Mouse (Mus musculus) small intestine, adult 2 months (tissue): ENCODE measurements around the gene Ing1. TPM values are rescaled to one million over a fixed set of nuclear protein-coding genes. Genes with fewer than 3 reads are reported as not detected.
"Not testable (repeated sequence)": the region's sequence is repeated elsewhere in the genome, so short reads cannot be mapped to it uniquely, and the experiment has no call there.

Experiments
- H3K27ac ChIP-seq: fragments of 200-500 bp; 2 replicates; pipeline ENCODE4 v1.5.1; 2012; ENCODE audit warnings: low read depth, low read length, control low read depth, inconsistent platforms; ENCODE audit not compliant: insufficient read depth
- H3K27me3 ChIP-seq: fragments of 200-500 bp; 2 replicates; pipeline ENCODE4 v1.6.1; 2012; ENCODE audit warnings: mild to moderate bottlenecking, moderate library complexity, low read length, inconsistent platforms; ENCODE audit not compliant: control insufficient read depth, insufficient read depth
- H3K36me3 ChIP-seq: fragments of 200-500 bp; 2 replicates; pipeline ENCODE4 v1.6.1; 2012; ENCODE audit warnings: mild to moderate bottlenecking, low read length, control low read depth, inconsistent platforms; ENCODE audit not compliant: control insufficient read depth, insufficient read depth
- H3K4me1 ChIP-seq: fragments of 200-500 bp; 2 replicates; pipeline ENCODE4 v1.6.1; 2012; ENCODE audit warnings: low read length, inconsistent platforms, mixed read lengths; ENCODE audit not compliant: control insufficient read depth, insufficient read depth, insufficient read length
- H3K4me3 ChIP-seq: fragments of 200-500 bp; 2 replicates; pipeline ENCODE4 v1.5.1; 2012; ENCODE audit warnings: low read depth, mild to moderate bottlenecking, control low read depth, inconsistent platforms, low read length, moderate library complexity
- CTCF ChIP-seq: fragments of 200-500 bp; IDR thresholded peaks from 2 replicates; pipeline ENCODE4 v1.5.1; 2012; ENCODE audit warnings: low read depth, mild to moderate bottlenecking, control low read depth, inconsistent platforms, low read length, moderate library complexity, mixed read lengths; ENCODE audit not compliant: insufficient replicate concordance, insufficient read length; ENCODE audit errors: extremely low read depth
- POLR2A ChIP-seq: fragments of 200-500 bp; IDR thresholded peaks from 2 replicates; pipeline ENCODE4 v1.6.1; 2012; ENCODE audit warnings: low read depth, mild to moderate bottlenecking, control low read depth, inconsistent platforms, low read length, moderate library complexity
- WGBS: fragments of 180-500 bp; shearing (Covaris S2); methylation state at CpG from one replicate; pipeline ENCODE4 v1.1.7; 2018; 5-methylcytosine and 5-hydroxymethylcytosine counted together
- polyA plus RNA-seq: library from polyadenylated mRNA; depleted of rRNA; stranded (reverse); fragments of >200 nt; gene quantifications from 2 replicates; pipeline ENCODE4 v1.2.3, GENCODE M21; 2012

Gene Ing1
- polyA plus RNA-seq, 1 experiment, result 13.2 TPM

DNA sequence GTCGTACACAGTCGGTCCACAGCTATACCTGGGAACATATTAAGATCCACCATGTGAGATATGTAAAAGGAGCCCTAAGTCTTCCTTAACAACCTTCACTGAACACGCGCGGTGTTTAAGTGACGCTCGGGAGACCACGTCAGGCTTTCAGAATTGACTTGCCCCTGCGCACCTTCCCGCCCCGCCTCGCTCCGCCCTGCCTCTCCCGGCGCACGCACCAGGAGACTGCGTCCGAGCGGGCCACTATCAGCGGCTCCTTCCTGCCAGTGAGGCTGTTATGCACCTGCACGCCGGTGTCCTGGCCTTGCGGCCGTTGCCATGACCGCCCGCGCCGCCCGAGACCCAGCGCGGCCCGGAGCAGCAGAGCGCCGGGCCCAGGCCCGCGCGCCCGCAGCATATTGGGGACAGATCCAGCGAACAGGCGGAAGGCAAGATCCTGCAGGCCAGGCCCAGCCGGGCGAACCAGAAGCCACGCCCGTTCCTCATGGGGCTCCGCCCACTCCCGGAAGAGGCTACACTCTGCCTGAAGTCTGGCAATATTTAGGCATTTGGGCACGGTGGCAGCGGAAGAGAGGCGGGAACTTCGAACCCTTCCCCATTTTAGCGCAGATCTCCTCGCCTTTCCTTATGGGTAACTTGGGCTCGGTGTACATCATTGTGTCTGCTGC, 5.0 kb upstream of the Ing1 start, which contains the start of gene Cars2:
Cars2 (minus strand) TSS at position 503 of the 668 bp plus-strand sequence.
- under 1% methylated on average over 53 of the region's 53 CpGs for WGBS
- peaks cover 9% of the 10 kb centered on the region for H3K4me1 ChIP-seq
- H3K27ac ChIP-seq, result peak within 1 kb of the TSS; percentile 92
- H3K36me3 ChIP-seq, result peaks cover 7% of the 10 kb centered on the region
- TF ChIP-seq CTCF (no peak), POLR2A (peak; percentile 78)
- H3K4me3 ChIP-seq, result peak within 1 kb of the TSS; percentile 90
- no peaks in the 10 kb centered on the region for H3K27me3 ChIP-seq

DNA sequence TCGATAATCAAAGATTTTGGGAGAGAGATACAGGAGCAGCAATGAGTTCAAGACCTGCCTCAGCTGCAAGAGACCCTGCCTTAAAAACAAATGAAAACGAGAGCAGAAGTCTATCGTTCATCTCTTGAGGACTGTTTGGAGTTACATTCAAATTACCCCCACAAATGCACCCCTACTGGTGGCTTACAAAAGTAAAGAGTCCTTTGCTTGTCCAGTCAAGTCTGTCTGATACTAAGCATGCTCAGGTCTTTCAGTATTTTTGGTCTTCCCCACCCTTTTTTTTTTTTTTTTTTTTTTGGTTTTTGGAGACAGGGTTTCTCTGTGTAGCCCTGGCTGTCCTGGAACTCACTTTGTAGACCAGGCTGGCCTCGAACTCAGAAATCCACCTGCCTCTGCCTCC, 3.9 kb upstream of the Ing1 start:
- WGBS, result 78% methylated on average over 4 of the region's 4 CpGs
- not testable (repeated sequence) for H3K36me3 ChIP-seq, H3K4me1 ChIP-seq, H3K27ac ChIP-seq, H3K4me3 ChIP-seq, H3K27me3 ChIP-seq

DNA sequence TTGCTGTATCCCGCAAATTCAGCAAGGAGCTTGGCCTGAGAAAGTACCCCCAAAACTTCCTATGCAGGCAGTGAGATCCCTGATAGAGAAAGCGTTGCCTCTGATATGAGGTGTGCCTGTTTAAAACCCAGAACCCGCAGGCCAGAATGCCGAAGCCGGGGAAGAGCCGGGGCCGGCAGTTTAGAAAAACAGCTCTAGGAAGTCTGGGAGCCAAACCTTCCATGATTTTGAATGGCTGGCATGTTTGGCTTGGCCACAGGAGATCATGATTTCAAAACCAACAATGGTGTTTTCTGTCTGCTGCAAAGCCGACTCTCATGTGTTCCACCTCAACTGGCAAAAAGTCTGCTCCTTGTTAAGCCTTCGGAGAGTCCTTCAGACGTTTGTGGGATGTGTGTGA, 3.0 kb upstream of the Ing1 start:
- TF ChIP-seq CTCF (no peak), POLR2A (no peak)
- WGBS, result 93% methylated on average over 10 of the region's 10 CpGs
- H3K4me3 ChIP-seq, result no peak overlapping the region
- peaks cover 9% of the 10 kb centered on the region for H3K4me1 ChIP-seq
- H3K27me3 ChIP-seq, result no peaks in the 10 kb centered on the region
- no peak overlapping the region for H3K27ac ChIP-seq
- H3K36me3 ChIP-seq, result peaks cover 2% of the 10 kb centered on the region

DNA sequence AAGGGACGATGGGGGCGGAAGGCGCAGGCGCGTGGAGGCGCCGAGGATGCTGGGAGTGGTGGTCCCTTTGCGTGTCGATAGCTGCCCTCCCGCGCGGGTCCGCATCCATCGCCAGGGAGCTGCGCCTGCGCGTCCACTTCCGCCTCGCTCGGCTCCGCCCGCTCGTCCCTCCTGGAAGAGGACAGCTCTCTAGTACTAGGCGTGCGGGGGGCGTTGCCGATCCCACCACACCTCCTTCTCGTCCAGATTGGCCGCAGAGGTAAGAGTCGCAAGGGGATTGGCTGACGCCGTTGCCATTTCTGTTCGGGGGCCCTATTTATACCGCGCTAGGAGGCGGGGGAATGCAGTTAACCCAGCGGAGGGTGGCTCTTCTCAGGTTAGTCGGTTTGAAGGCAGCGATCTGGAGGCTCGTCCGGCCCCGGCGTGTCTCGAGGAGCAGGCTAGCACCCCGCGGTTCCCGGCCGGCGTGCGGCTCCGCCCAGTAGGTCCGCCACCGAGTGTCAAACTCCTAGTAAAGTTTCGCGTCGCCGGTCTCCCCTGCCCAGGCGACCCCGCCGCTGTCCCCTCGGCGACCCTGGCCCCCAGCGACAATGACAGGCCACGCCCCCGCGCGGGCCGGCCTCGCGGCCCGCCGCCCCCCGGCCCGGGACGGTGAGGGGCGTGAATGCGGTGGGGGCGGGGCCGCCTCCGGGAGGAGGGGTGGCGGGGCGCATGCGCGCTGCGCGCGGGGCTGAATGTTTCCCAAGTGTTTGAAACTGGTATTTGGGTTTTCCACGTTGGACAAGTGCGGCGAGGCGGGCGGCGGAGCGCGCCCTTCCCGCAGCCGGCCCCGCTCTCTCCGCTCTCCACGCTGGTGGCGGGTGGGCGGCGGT, 585 bp downstream of the Ing1 start:
- Histone ChIP-seq H3K36me3 (no peaks in the 10 kb centered on the region), H3K4me1 (peaks cover 3% of the 10 kb centered on the region; the same call in 1 of the 2 replicates), H3K4me3 (peak overlapping the region; percentile 78), H3K27me3 (no peaks in the 10 kb centered on the region), H3K27ac (peak overlapping the region; percentile 90)
- peak; percentile 99 for TF ChIP-seq POLR2A
- no peak for TF ChIP-seq CTCF
- WGBS, result under 1% methylated on average over 95 of the region's 103 CpGs

DNA sequence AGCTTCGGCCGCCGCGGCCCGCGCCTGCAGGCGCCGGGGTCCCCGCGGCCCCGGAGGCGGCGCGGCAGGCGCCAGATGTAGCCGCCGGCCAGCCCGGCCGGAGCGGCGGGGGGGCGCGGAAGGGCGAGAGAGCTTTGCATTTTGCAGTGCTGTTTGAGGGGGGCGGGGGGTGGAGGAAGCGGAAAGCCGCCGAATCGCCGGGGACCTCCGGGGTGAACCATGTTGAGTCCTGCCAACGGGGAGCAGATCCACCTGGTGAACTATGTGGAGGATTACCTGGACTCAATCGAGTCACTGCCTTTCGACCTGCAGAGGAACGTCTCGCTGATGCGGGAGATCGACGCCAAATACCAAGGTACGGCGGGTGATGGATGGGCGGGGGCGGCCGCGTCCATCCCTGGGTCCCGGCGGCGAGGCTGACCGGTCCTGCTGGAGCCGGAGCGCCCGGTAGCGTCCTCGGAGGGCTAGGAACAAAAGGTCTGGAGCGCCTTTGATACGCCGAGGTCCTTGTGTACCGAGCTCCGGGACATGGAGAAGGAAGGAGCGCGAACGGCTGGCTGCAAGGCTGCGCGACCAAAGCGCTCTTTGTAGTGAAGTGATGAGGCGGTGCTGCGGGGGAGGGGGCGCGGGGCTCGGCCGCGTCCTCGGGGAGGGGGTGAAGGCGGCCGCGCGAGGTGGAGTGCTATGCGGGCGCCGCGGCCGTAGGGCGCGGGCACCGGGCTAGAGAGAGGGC, 1.5 kb downstream of the Ing1 start:
- WGBS, result under 1% methylated on average over 84 of the region's 85 CpGs
- TF ChIP-seq POLR2A (no peak), CTCF (no peak)
- H3K27ac ChIP-seq, result peak overlapping the region; percentile 91
- H3K4me1 ChIP-seq, result peaks cover 3% of the 10 kb centered on the region; the same call in 1 of the 2 replicates
- peaks cover 6% of the 10 kb centered on the region for H3K36me3 ChIP-seq
- peak overlapping the region; percentile 78 for H3K4me3 ChIP-seq
- H3K27me3 ChIP-seq, result no peaks in the 10 kb centered on the region

DNA sequence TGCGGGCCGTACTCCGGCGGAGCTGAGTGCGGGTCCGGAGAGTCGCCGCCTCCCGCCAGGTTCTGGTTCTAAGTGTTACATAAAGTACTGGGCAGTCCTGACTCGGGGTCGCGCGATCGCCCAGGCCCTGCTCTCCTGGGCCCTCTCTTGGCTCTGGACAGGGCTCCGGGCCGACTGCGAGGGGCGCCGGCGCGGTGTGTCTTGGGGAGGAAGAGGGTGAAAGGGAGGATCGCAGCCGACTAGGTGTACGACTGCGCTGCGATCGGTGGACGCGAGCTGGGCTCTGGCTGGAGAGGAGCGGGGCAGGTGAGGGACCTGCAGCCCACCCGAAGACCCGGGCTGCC, 2.0 kb downstream of the Ing1 start:
- Histone ChIP-seq H3K4me1 (peaks cover 3% of the 10 kb centered on the region; the same call in 1 of the 2 replicates), H3K4me3 (peak overlapping the region; percentile 78), H3K27ac (peak overlapping the region; percentile 91), H3K36me3 (peaks cover 10% of the 10 kb centered on the region), H3K27me3 (no peaks in the 10 kb centered on the region)
- TF ChIP-seq POLR2A, result no peak
- no peak for TF ChIP-seq CTCF
- under 1% methylated on average over 32 of the region's 32 CpGs for WGBS
